In genomic region chr12:17253069-17253468, GRCm38 (mm10) we compare ENCODE assay signal across 7 mouse cellular contexts. TPM values are rescaled to one million over a fixed set of nuclear protein-coding genes. Genes with fewer than 3 reads are reported as not detected.
DNase-seq lines count a peak whose midpoint lies in the region; ATAC-seq lines count a peak whose summit lies in the region.

No protein-coding gene starts in this region.

- no peak overlapping the region for H3K27ac ChIP-seq in hindbrain, embryonic 13.5 days

- H3K27me3 ChIP-seq in hindbrain, embryonic 13.5 days: peaks cover 15% of the 10 kb centered on the region

- no peaks in the 10 kb centered on the region for H3K9me3 ChIP-seq in hindbrain, embryonic 13.5 days

- H3K4me1 ChIP-seq in hindbrain, embryonic 13.5 days (replicated peaks): peaks cover 3% of the 10 kb centered on the region

- 5% methylated on average over 9 of the region's 9 CpGs for WGBS in hindbrain, embryonic 13.5 days

- no peaks in the 10 kb centered on the region for H3K36me3 ChIP-seq in hindbrain, embryonic 13.5 days

- peak; percentile 90 for DNase-seq in ZHBTc4 (ENCODE audit: low read depth, low spot score)
- peak; percentile 71 for DNase-seq in cerebellum, adult 9-10 months
- DNase-seq in layer of hippocampus, postnatal 14 days (ENCODE audit: low spot score in 2 of 2): peak; percentile 55 to 68
- peak; percentile 72 for DNase-seq in right cerebral cortex, postnatal 14 days

- ATAC-seq in frontal cortex, adult (ENCODE audit: low TSS enrichment): peak; percentile 80
- peak; percentile 56 for ATAC-seq in hindbrain, embryonic 13.5 days (ENCODE audit: low FRiP score)
- ATAC-seq in megakaryocyte, adult 5-6 weeks (ENCODE audit: poor library complexity, severe bottlenecking): peak; percentile 88

- H3K4me3 ChIP-seq in hindbrain, embryonic 13.5 days: peak overlapping the region; percentile 26

- H3K9ac ChIP-seq in hindbrain, embryonic 13.5 days: no peak overlapping the region

- H3K4me2 ChIP-seq in hindbrain, embryonic 13.5 days: peak overlapping the region; percentile 49

RNA-seq across cellular contexts. Expression of gene Pdia6, which starts 13.3 kb away (rescaled TPM):
- polyA plus RNA-seq in hindbrain, embryonic 13.5 days (2015; fragmentation: Nextera tagmentation; extraction: Ambion mirVana): 310 and 326 TPM in 2 replicates
- total RNA-seq in layer of hippocampus, postnatal 14 days (2021): 100 to 1,000 TPM; 119 to 148 TPM
- 124 and 125 TPM in 2 replicates for total RNA-seq in megakaryocyte, adult 5-6 weeks (2015)
- total RNA-seq in megakaryocyte, adult 5-6 weeks (2017): 208 and 212 TPM in 2 replicates
